Mouse (Mus musculus) spleen, postnatal 36 days (tissue): ENCODE measurements around the gene Thrap3.
"Not testable (repeated sequence)": the region's sequence is repeated elsewhere in the genome, so short reads cannot be mapped to it uniquely, and the experiment has no call there.

Source experiments
- DNase-seq, 2 experiments: peaks; one replicate each; pipeline ENCODE4 v3.0.0; 2022; ENCODE audit warnings: low spot score in 2 of 2, mixed read lengths in 1 of 2

The Thrap3 gene

DNA sequence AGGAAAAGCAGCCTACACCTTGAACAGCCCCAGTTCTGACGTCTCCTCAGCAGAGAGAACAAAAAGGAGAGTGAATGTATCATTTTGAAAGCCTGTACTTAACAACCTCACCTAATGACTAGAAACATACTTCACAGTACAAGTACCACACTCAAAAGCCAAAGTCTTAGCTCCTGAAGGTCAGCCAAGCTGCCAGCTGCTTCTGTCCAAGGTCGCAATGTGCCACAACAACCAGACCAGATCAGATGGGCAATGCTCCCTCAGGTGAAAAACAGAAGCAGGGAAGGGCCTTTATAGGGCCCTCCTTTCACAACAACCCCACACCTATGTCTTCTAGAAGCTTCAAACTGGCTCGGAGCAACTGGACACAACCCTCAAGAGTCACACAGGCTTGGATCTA lies 36.5 kb downstream of the Thrap3 start:
- no peak for DNase-seq

DNA sequence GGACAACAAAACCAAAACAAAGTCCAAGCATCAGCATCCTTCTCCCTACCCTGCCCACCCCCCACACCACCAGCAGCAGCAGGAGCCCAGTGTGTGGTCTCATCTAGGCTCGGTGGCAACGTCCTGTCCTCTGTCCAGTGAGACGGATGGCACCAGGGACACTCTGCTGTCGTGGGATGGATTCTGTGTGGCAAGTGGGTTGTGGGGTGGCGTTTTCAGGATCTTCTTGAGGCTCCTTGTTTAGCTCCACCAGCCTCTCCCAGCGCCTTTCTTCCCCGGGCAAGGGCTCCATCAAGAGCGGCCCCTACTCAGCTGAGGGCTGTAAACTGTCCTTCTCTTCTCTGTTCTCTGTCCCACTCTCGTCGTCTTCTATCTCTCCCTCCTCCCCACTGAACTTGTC lies 37.5 kb downstream of the Thrap3 start:
- not testable (repeated sequence) for DNase-seq

DNA sequence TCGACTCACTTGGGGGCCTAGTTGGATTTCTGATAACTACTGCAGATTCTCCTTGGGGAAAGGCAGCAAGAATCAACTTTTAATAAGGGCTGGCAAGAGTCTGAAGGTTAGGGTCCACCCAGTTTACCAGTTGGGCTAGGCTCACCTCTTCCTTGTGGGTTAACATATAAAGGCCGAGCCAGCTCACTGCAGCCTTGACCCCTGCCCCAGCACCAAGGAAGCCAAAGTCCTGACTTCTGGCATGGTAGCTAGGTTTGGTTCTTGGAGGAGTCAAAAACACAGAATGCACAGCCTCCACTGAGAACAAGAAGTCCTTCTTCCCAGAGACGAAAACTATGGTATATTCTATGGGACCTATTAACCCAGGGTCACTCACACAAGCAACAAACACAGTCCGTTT lies 38.9 kb downstream of the Thrap3 start:
- DNase-seq = no peak

DNA sequence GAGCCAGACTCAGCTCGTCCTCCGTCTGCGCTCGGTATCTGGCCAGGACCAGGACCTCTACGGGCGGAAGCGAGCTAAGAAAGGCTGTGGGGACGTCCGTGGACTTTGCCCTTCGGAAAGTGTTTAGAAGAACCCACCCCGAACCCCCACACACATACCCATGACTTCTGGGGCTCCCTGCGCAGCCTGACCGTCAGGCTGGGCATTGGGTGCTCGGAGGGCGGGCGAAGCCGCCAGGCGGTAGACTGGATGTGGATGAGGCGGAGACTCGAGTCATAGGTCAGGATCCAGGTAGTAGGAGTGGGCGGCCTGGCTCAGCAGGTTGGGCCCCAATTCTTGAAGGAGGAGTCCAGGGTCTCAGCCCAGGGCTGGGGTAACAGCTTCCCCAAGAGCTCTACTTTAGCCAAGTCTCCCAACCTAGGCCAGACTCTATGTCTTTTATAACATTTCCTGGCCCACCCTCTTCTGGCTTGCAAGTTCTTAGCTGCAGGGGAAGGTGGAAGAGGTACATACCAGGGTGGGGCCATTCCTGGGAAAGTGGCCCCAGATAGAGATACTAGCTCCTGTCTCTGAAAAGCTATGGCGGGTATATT lies 39.4 kb downstream of the Thrap3 start, which contains the start of gene Sh3d21:
Sh3d21 (minus strand) TSS at position 425 of the 593 bp plus-strand sequence.
- DNase-seq = no peak

DNA sequence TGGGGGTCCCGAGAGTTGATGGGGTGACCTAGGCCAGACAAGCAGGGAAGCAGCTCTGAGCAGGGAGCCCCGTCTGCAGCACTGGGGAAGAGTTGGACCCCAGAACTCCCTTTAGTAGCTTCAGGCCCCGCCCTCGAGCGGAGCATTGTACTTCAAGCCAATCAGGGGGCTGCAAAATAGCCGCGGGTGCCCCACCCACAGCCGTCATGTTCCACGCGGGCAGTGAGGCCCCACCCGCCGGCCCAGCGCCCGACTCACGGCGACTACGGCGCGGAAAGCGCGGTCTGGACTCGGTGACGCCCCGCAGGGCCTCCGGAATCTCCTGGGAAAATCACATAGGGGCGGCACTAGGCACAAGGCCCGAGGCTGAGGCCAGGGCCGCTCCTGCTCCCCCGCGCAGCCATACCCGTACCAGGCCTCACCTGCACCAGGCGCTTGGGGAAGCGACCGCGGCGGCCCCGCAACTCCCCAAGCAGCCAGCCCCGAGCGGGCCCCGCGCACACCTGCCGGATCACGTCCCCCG lies 40.0 kb downstream of the Thrap3 start:
- peak; percentile 80 for DNase-seq

DNA sequence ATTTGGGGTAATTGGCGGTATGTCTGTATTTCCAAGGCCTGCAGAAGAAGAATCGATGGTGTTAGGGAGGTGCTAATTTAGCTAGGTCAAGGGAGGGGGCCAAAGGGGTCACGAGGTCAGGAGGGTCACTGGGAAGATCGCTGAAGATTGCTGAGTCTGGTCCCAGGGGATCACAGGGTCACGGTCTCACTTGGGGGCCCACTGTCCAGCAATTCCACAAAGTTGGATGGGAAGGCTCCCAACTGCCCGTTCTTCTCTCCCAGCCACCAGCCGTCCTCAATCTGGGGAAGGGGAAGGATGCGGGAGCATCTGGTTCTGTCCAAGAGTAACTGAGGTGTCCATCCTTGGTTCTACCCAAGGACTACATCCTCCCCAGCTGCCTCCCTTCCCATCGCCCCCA lies 40.6 kb downstream of the Thrap3 start:
- no peak for DNase-seq

DNA sequence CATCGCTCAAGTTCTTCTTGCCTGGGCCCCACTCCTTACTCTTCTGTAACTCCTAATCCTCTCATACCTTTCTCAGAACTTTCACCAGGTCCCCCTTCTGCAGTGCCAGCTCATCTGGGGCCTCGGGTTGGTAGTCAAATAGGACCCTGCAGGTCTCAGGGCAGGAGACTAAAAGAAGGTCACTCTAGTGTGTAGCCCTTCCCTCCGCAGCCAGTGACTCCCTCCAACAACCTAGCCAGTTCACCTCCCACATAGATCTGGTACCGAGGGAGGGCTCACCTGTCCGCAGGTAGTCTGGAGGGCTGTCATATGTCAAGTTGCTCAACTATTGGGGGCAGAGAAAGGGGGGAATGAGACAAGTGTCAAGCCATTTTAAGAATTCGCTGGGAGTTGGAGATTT lies 41.1 kb downstream of the Thrap3 start:
- DNase-seq = no peak

DNA sequence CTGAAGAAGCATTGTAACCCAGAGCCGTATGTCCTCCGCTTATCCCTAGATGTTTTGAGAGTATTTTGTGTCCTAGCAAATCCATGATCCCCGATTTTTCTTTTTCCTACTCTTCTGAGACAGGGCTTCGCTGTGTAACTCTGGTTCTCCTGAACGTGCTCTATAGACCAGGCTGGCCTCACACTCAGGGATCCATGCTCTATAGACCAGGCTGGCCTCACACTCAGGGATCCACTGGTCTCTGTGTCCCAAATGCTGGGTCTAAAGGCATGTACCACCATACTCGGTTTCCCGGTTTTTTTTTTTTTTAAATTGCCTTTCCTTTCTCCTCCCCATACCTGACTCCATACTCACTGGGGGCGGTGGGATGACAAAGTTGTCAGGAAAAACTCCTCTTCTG lies 41.6 kb downstream of the Thrap3 start:
- DNase-seq = no peak

DNA sequence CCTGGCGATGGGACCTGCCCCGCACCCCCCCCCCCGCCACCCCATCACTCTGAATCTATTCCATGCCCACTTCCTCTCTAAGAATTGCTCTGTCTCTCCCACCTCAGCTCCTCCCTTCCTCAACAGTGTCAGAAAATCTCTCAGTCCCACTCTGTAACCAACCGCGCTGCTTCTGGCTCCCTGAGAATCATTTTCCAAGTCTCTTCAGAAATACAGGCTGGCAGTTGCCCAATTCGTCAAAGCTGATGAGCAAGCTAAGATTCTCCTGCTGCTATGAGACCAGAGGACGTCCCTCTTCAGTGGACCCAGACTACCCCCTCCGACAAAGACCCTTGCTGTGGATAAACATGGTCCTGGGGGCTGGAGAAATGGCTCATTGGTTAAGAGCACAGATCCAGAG lies 43.1 kb downstream of the Thrap3 start:
- DNase-seq = no peak

DNA sequence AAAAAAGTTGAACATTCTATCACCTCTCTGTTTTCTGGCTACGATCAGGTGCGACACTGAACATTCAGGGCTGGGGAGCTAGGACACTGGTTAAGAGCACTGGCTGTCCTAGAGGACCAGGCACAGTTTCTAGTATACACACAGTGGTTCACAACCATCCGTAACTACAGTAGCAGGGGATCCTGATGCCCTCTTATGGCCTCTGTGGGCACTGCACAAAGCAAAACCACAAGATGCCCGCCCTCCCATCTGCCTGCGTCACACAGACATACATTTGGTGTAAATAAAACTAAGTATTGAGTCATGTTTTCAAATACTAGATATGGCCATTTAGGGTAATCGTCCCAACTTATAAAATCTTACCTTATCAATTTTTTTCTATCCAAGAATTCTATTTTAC lies 45.0 kb downstream of the Thrap3 start:
- no peak for DNase-seq

DNA sequence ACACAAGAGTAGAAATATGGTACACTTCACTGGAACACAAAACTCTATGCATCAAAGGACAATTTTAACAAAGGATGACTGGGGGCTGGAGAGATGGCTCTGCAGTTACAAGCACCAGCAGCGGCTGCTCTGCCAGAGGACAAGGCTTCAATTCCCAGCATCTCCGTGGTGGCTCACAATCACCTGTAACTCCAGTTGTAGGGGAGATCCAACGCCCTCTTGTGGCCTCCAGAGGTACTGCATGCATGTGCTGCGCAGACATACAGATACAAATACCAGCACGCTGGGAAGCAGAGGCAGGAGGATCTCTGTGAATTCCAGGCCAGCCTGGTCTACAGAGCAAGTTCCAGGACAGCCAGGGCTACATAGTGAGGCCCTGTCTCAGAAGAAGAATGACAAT lies 45.9 kb downstream of the Thrap3 start:
- DNase-seq = no peak

DNA sequence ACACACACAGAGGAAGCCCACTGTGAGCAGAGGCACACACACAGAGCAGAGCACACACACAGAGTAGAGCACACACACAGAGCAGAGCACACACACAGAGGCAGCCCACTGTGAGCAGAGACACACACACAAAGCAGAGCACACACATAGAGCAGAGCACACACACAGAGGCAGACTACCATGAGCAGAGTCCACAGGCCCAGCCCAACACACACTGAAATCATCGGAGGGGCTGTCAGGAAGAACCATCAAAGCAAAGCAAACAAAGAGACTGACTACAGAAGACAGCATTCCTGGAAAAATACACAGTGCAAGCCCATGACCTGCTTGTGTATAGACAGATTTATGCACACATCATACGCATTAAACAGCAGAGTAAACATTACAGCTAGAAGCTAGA lies 46.7 kb downstream of the Thrap3 start:
- DNase-seq = no peak

DNA sequence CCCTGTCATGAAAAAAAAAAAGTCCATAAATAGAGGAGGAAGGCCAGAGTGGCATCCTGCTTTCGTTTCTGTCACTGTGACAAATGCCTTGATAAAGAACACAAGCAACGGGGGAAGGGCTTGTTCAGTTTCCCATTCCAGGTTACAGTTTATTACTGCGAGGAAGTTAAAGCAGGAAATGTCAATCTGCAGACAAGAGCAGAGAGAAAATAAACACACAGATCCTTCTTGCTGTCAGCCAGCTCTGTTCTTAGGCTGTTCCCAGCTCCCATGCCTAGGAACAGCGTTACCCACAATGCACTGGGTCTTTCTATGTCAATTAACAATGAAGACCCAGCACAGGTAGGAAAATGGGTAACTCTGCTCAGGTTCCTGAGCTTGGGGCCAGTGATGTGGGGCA lies 47.4 kb downstream of the Thrap3 start:
- no peak for DNase-seq

DNA sequence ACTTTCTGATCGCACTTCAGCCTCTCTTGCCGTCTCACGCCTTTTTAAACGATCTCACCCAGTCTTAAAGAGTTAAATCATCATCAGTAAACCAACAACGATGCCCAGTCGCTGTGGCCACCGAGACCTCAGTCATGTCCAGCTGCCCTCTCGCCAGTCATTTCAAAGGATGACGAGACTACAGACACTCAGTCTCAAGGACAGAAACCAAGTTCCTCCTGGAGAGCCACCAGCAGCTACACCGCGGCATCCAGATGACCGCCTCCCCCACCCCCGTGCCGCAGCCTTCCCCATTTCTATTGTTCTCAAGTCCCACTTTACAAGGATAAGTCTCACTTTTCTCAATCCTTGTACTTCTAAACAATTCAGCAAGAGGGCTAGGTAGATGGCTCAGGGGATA lies 49.7 kb downstream of the Thrap3 start:
- DNase-seq = no peak

DNA sequence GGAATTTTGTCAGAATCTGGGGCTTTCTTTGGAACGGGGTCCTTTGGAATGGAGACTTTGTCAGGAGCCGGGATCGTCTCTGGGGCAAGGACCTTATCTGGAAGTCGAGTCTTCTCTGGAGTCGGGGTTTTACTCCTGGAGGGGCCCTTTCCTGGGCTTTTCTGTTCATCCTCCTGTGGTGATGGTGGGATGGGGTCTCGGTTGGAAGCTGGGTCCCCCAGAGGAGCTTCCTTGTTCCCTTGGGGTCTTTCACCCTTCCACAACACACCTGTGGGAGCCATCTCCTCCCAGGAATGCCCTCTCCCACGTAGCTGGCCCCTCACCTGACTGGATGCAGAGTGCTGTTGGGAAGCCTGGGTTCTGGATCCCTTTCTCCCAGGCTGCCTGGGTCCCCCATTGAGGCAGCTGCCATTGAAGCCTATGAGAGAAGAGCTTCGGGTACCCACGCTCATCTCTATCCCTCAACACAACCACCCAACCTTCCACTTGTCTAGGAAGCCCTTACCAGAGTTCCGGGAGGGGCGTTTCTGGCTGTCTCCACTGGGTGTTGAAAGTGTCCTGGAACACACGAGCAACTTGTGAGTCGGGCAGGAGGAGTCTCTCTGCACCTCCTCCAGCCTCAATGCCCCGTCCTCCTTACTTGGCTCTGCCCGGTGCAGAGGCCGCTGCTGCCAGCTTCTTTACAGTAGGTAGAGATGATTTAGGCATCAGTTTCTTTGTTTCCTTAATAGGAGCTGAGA lies 50.7 kb downstream of the Thrap3 start:
- no peak for DNase-seq

DNA sequence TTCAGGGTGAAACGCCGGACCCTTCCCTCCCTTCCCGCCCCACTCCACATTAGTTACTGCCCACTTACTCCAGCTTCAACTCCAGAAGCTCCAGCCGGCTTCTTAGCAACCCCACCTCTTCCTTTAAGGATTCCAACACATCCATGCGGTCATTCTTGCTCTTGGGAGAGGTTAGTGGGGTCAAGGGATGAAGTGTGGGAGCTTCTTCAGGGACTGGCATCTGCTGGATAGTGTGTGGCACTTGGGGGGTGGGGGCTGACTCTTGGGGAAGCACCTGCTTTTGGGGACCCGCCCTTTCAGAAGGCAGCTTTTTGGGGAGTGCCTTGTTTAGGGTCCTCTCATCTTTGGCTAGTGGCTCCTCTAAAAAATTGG lies 51.6 kb downstream of the Thrap3 start:
- no peak for DNase-seq

DNA sequence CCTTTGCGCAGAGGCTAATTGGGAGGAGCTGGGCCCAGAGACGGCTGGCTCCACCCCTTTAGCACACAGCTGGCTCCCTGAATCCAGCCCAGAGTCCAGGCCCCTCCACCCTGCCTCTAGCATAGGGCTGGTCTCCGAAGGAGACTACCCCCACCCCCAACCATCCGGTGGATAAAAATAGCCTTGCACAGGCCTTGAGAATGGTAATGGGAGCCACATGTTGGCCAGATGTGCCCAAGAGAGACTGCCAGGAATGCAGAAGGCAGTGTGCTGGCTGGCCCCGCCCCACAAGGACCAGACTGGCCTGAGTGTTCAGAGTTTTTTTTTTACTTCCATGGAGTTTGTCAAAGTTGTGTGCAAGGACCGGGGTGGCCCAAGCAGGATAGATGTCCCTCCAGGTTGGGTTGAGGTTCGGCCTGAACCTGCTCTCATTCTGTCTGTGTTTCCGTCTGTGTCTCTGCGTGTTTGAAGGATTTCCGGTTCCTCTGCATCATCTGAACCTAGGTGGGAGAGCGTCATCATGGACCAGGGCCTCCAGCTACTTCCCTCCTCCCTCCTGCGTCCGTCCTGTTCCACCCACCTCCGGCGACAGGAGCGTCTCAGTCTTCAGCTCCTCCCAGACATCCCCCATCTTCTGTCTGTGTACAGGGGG lies 52.1 kb downstream of the Thrap3 start:
- DNase-seq = peak; percentile 30 to 40

DNA sequence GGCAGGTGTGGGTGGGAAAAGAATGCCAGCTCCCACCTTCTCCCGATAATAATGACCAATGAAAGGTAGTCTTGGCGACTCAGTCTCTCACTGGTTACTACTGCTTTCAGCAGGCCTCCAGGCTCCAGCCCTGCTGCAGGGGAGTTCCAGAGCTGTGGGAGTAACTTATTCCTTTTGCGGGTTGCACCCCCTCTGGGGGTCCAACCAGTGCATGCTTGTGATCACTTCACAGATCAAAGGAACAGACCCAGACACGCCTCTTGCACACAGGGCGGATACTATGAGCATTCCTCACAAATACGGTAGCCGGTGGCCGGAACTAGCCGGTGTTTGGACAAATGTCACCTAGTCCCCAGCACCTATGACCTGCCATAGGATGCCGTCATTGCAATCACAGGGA lies 52.8 kb downstream of the Thrap3 start:
- DNase-seq = no peak

DNA sequence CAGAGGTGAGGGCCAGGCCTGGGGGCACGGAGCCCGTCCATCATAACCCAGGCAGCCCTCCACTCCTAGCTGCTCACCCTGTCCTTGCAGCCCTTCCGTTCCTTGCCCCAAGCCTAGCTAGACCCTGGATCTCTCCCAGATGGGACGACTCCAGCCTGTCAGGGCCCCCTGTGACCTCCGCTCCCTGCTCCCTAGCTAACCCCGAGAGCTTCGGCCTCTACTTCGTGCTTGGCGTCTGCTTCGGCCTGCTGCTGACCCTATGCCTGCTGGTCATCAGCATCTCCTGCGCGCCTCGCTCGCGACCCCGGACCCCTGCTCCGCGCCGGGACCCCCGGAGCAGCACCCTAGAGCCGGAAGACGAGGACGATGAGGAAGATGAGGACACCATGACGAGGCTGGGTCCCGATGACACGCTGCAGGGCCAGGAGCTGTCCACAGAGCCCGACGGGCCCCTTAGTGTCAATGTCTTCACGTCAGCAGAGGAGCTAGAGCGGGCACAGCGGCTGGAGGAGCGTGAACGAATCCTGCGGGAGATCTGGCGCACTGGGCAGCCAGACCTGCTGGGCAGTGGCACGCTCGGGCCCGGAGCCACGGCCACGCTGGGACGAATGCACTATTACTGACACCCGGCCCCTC lies 53.4 kb downstream of the Thrap3 start:
- DNase-seq = no peak

DNA sequence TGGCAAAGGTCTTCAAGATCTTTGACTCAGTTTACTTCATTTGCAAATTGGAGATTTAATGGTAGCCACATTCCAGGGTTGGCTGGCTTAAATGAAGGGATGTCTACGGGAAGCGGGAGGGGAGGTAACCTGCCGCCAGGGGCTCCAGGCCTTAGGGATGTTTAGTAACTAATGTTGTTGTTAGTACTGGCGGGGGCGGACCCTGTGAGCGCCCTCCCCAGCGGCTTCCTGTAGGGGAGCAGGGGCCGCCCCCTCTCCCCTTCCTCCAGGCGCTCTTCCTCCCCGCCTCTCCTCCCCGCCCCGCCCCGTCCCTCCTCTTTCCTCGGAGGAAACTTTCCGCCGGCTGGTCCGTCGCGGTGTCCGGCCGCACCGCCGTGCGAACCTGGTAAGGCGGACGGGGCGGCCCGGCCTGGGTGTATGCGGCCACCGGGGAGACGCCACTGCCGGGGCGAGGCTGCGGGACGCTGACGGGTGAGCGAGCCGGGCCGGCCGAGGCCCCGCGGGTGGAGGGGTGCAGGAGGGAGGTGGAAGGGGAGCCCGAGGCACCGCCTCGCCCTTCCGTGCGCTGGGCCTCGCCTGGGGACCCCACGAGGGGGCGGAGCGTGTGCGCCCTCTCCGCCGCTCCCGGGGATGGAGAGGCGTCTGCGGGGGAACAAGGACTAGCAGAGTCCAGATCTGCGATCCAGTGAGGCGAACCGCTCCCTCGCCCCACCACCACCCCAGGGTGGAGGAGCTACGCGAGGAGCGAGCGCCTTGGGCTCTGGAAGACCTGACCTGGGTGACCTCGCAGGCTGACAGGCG lies 54.2 kb downstream of the Thrap3 start:
- peak; percentile 57 to 58 for DNase-seq

DNA sequence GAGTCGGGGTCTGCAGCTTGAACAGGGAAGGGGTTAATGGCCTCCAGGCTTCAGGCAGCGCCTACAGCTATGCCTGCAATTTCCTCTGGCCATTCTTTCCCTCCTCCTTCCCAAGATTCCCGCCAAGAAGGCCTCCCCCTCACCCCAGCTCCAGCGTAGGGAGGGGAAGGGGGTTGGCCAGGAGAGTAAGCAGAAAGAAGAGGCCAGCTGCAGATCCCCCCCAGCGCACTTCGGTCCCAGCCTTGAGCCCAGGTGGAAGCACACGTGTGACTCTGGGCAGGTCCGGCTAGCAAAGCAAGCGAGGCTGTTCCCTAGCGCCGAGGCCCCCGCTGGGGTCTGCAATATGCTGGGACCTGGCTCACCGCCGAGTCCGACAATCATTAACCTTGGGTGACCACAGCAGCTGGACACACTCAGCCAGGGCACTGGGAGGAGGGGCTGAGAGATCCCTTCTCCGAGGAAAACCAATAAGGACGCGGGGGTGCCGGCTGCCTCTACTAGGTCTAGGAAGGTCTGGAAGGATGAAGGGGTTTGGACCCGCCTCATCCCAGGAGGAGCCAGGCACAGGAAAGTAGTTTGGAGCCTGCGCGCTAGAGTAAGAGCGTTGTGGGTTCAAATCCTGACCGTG lies 54.9 kb downstream of the Thrap3 start, which contains the start of gene Eva1b:
Eva1b (plus strand) TSS at position 212 of the 628 bp plus-strand sequence.
- peak; percentile 17 to 27 for DNase-seq
